Mouse (Mus musculus) embryonic facial prominence, embryonic 15.5 days (tissue): ENCODE results near the gene Rprd2. TPM values are rescaled to one million over a fixed set of nuclear protein-coding genes. Genes with fewer than 3 reads are reported as not detected.

Experiments
- ATAC-seq: fragments of 200-750 bp; cut with Nextera tagmentation; 2 replicates; pipeline ENCODE4 v1.8.0; 2017; ENCODE audit warnings: low read depth, moderate TSS enrichment; ENCODE audit not compliant: insufficient number of reproducible peaks, low FRiP score, low TSS enrichment
- H3K27ac ChIP-seq: fragments of 300-500 bp; sonication (generic); replicated peaks from 2 replicates; pipeline ENCODE4 v1.5.1; 2015; ENCODE audit warnings: mild to moderate bottlenecking, inconsistent platforms
- H3K27me3 ChIP-seq: fragments of 300-500 bp; sonication (generic); 2 replicates; pipeline ENCODE4 v1.6.1; 2015; ENCODE audit warnings: inconsistent platforms
- H3K36me3 ChIP-seq: fragments of 300-500 bp; sonication (generic); 2 replicates; pipeline ENCODE4 v1.6.1; 2015; ENCODE audit warnings: mild to moderate bottlenecking, inconsistent platforms
- H3K4me1 ChIP-seq: fragments of 300-500 bp; sonication (generic); 2 replicates; pipeline ENCODE4 v1.6.1; 2015; ENCODE audit warnings: inconsistent platforms
- H3K4me2 ChIP-seq: fragments of 300-500 bp; sonication (generic); replicated peaks from 2 replicates; pipeline ENCODE4 v1.6.1; 2015; ENCODE audit warnings: mild to moderate bottlenecking, inconsistent platforms
- H3K4me3 ChIP-seq: fragments of 300-500 bp; sonication (generic); replicated peaks from 2 replicates; pipeline ENCODE4 v1.5.1; 2015; ENCODE audit warnings: mild to moderate bottlenecking, inconsistent platforms
- H3K9ac ChIP-seq: fragments of 300-500 bp; sonication (generic); 2 replicates; pipeline ENCODE4 v1.6.1; 2015; ENCODE audit warnings: inconsistent platforms
- H3K9me3 ChIP-seq: fragments of 300-500 bp; sonication (generic); replicated peaks from 2 replicates; pipeline ENCODE4 v1.6.1; 2016; ENCODE audit warnings: inconsistent platforms
- WGBS: fragments of 180-500 bp; shearing (Covaris S2); methylation state at CpG from one replicate; pipeline ENCODE4 v1.1.7; 2015; 5-methylcytosine and 5-hydroxymethylcytosine counted together
- polyA plus RNA-seq: library from polyadenylated mRNA; unstranded; fragments of >200 nt; fragmentation: Nextera tagmentation; extraction: Ambion mirVana; gene quantifications from 2 replicates; pipeline ENCODE4 v1.2.1, GENCODE M21; 2015

The Rprd2 gene
- polyA plus RNA-seq, 1 experiment from 2014 or later: 20.8 TPM

- peak within 1 kb of the TSS; percentile 77 for H3K4me3 ChIP-seq
- H3K4me2 ChIP-seq: peak within 1 kb of the TSS; percentile 62
- H3K9me3 ChIP-seq: no peaks in the 10 kb centered on the region
- H3K4me1 ChIP-seq: peaks cover 11% of the 10 kb centered on the region; the same call in 1 of the 2 replicates
- peak; percentile 98 for ATAC-seq
- peak within 1 kb of the TSS; percentile 80 for H3K9ac ChIP-seq
- H3K27me3 ChIP-seq: no peaks in the 10 kb centered on the region
- WGBS: under 1% methylated on average over 56 of the region's 56 CpGs
- peak within 1 kb of the TSS; percentile 88 for H3K27ac ChIP-seq
- H3K36me3 ChIP-seq: peaks cover 27% of the 10 kb centered on the region
These were observed 36.9 kb upstream of the Rprd2 start, which contains the start of gene Prpf3 for GRCm38 (mm10) chr3:95855502-95856089. Gene Prpf3 (minus strand): TSS chr3:95855885.

- ATAC-seq: no peak
- 94% methylated on average over 8 of the region's 8 CpGs for WGBS
- Histone ChIP-seq H3K4me3 (no peak overlapping the region), H3K27me3 (no peaks in the 10 kb centered on the region), H3K9me3 (no peaks in the 10 kb centered on the region), H3K36me3 (peaks cover 65% of the 10 kb centered on the region), H3K27ac (no peak overlapping the region), H3K9ac (no peak overlapping the region), H3K4me1 (peaks cover 11% of the 10 kb centered on the region; the same call in 1 of the 2 replicates), H3K4me2 (no peak overlapping the region)
These were observed 32.7 kb upstream of the Rprd2 start for GRCm38 (mm10) chr3:95851317-95851716.

- no peak overlapping the region for H3K4me3 ChIP-seq
- no peaks in the 10 kb centered on the region for H3K9me3 ChIP-seq
- H3K4me1 ChIP-seq: peaks cover 7% of the 10 kb centered on the region; the same call in 1 of the 2 replicates
- peaks cover 71% of the 10 kb centered on the region for H3K36me3 ChIP-seq
- H3K4me2 ChIP-seq: no peak overlapping the region
- WGBS: 81% methylated on average over 4 of the region's 4 CpGs
- H3K9ac ChIP-seq: no peak overlapping the region
- no peaks in the 10 kb centered on the region for H3K27me3 ChIP-seq
- H3K27ac ChIP-seq: no peak overlapping the region
- ATAC-seq: no peak
These were observed 31.9 kb upstream of the Rprd2 start for GRCm38 (mm10) chr3:95850611-95851010.

GRCm38 (mm10) chr3:95842503-95843214 is 24.0 kb upstream of the Rprd2 start:
- H3K9ac ChIP-seq: no peak overlapping the region
- no peaks in the 10 kb centered on the region for H3K27me3 ChIP-seq
- peaks cover 80% of the 10 kb centered on the region for H3K36me3 ChIP-seq
- H3K27ac ChIP-seq: no peak overlapping the region
- no peaks in the 10 kb centered on the region for H3K9me3 ChIP-seq
- no peak overlapping the region for H3K4me3 ChIP-seq
- no peak for ATAC-seq
- H3K4me1 ChIP-seq: no peaks in the 10 kb centered on the region
- WGBS: 89% methylated on average over 3 of the region's 3 CpGs
- no peak overlapping the region for H3K4me2 ChIP-seq

GRCm38 (mm10) chr3:95839250-95839649 is 20.6 kb upstream of the Rprd2 start:
- no peak overlapping the region for H3K4me3 ChIP-seq
- H3K9me3 ChIP-seq: no peaks in the 10 kb centered on the region
- no peak overlapping the region for H3K27ac ChIP-seq
- peaks cover 77% of the 10 kb centered on the region for H3K36me3 ChIP-seq
- WGBS: 93% methylated on average over 2 of the region's 2 CpGs
- H3K4me1 ChIP-seq: no peaks in the 10 kb centered on the region
- no peak overlapping the region for H3K9ac ChIP-seq
- H3K27me3 ChIP-seq: no peaks in the 10 kb centered on the region
- H3K4me2 ChIP-seq: no peak overlapping the region
- ATAC-seq: no peak

- no peaks in the 10 kb centered on the region for H3K27me3 ChIP-seq
- peaks cover 68% of the 10 kb centered on the region for H3K36me3 ChIP-seq
- no peak overlapping the region for H3K4me2 ChIP-seq
- no peaks in the 10 kb centered on the region for H3K4me1 ChIP-seq
- ATAC-seq: no peak
- no peak overlapping the region for H3K27ac ChIP-seq
- H3K4me3 ChIP-seq: no peak overlapping the region
- H3K9ac ChIP-seq: no peak overlapping the region
- H3K9me3 ChIP-seq: no peaks in the 10 kb centered on the region
- WGBS: 98% methylated on average over 4 of the region's 4 CpGs
These were observed 10.4 kb upstream of the Rprd2 start for GRCm38 (mm10) chr3:95829053-95829452.

GRCm38 (mm10) chr3:95826275-95826674 is 7.6 kb upstream of the Rprd2 start:
- 61% methylated on average over 2 of the region's 2 CpGs for WGBS
- Histone ChIP-seq H3K27me3 (no peaks in the 10 kb centered on the region), H3K9me3 (no peaks in the 10 kb centered on the region), H3K4me2 (no peak overlapping the region), H3K4me1 (no peaks in the 10 kb centered on the region), H3K27ac (no peak overlapping the region), H3K36me3 (peaks cover 43% of the 10 kb centered on the region), H3K9ac (no peak overlapping the region), H3K4me3 (no peak overlapping the region)
- no peak for ATAC-seq

GRCm38 (mm10) chr3:95820046-95821010 is 1.7 kb upstream of the Rprd2 start:
- no peaks in the 10 kb centered on the region for H3K27me3 ChIP-seq
- H3K27ac ChIP-seq: peak overlapping the region; percentile 100
- peaks cover 17% of the 10 kb centered on the region for H3K4me1 ChIP-seq
- H3K4me3 ChIP-seq: peak overlapping the region; percentile 76
- ATAC-seq: no peak
- H3K9ac ChIP-seq: 0 out of 2 replicates have a peak overlapping the region, but pooled peaks have one; percentile 69
- H3K4me2 ChIP-seq: peak overlapping the region; percentile 54
- no peaks in the 10 kb centered on the region for H3K9me3 ChIP-seq
- H3K36me3 ChIP-seq: no peaks in the 10 kb centered on the region
- 33% methylated on average over 10 of the region's 10 CpGs for WGBS

GRCm38 (mm10) chr3:95819351-95819985 is 805 bp upstream of the Rprd2 start:
- H3K36me3 ChIP-seq: no peaks in the 10 kb centered on the region
- H3K9me3 ChIP-seq: no peaks in the 10 kb centered on the region
- peak overlapping the region; percentile 100 for H3K27ac ChIP-seq
- WGBS: under 1% methylated on average over 49 of the region's 49 CpGs
- no peaks in the 10 kb centered on the region for H3K27me3 ChIP-seq
- peak overlapping the region; percentile 69 for H3K9ac ChIP-seq
- H3K4me1 ChIP-seq: peaks cover 17% of the 10 kb centered on the region
- H3K4me3 ChIP-seq: peak overlapping the region; percentile 76
- H3K4me2 ChIP-seq: peak overlapping the region; percentile 54
- peak; percentile 98 for ATAC-seq

GRCm38 (mm10) chr3:95818026-95818511 is 594 bp downstream of the Rprd2 start:
- WGBS: under 1% methylated on average over 21 of the region's 21 CpGs
- H3K9me3 ChIP-seq: no peaks in the 10 kb centered on the region
- H3K36me3 ChIP-seq: no peaks in the 10 kb centered on the region
- H3K4me3 ChIP-seq: peak overlapping the region; percentile 76
- ATAC-seq: no peak
- peak overlapping the region; percentile 50 for H3K4me2 ChIP-seq
- H3K4me1 ChIP-seq: peaks cover 17% of the 10 kb centered on the region
- peak overlapping the region; percentile 95 for H3K9ac ChIP-seq
- no peaks in the 10 kb centered on the region for H3K27me3 ChIP-seq
- peak overlapping the region; percentile 100 for H3K27ac ChIP-seq
